Mouse (Mus musculus): ENCODE measurements around the gene Slc4a1ap. TPM values are rescaled to one million over a fixed set of nuclear protein-coding genes. Genes with fewer than 3 reads are reported as not detected.
A peak's percentile ranks its signal among the peaks of the same experiment; 100 is the strongest.
"Not testable (repeated sequence)": the region's sequence is repeated elsewhere in the genome, so short reads cannot be mapped to it uniquely, and the experiment has no call there.

Gene Slc4a1ap
- polyA plus RNA-seq, 1 experiment from 2014 or later, result 37.0 TPM

GRCm38 (mm10) chr5:31527707-31528106 is 912 bp downstream of the Slc4a1ap start, which contains the start of gene Supt7l:
Gene Supt7l, minus strand, starts transcription at chr5:31527807.
- peak within 1 kb of the TSS; percentile 87 for H3K27ac ChIP-seq
- WGBS, result 84% methylated on average over 11 of the region's 11 CpGs
- ATAC-seq (replicated peaks); H3K27me3 ChIP-seq (replicated peaks); H3K9me3 ChIP-seq: not testable (repeated sequence)
- peak within 1 kb of the TSS; percentile 93 for H3K4me2 ChIP-seq
- H3K36me3 ChIP-seq (replicated peaks), result peaks cover 24% of the 10 kb centered on the region; the same call in 1 of the 2 replicates
- peak within 1 kb of the TSS; percentile 73 for H3K9ac ChIP-seq
- peaks cover 29% of the 10 kb centered on the region for H3K4me1 ChIP-seq
- peak within 1 kb of the TSS; percentile 81 for H3K4me3 ChIP-seq

DNA sequence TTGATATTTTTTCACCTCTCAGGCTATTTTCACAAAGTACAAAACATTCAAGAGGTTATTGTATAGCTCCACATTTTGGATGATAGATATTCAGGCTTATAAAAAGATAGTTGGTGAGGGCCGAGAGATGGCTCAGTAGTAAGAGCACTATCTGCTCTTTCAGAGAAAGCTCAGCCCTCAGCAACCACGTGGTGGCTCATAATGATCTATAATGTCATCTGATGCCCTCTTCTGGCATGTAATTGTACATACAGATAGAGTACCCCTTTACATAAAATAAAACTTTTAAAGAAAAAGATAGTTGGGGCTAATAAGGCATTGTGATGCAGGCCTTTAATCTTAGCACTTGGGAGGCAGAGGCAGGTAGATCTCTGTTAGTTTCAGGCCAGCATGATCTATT is 1.8 kb downstream of the Slc4a1ap start:
- peaks cover 29% of the 10 kb centered on the region for H3K4me1 ChIP-seq
- peaks cover 33% of the 10 kb centered on the region; the same call in 1 of the 2 replicates for H3K36me3 ChIP-seq (replicated peaks)
- no peak for ATAC-seq (replicated peaks)
- H3K27ac ChIP-seq, result no peak overlapping the region
- peak overlapping the region; percentile 93; the same call in 1 of the 2 replicates for H3K4me2 ChIP-seq
- H3K9me3 ChIP-seq, result no peaks in the 10 kb centered on the region
- H3K27me3 ChIP-seq (replicated peaks), result no peaks in the 10 kb centered on the region
- H3K9ac ChIP-seq, result no peak overlapping the region
- no peak overlapping the region for H3K4me3 ChIP-seq
- 48% methylated on average over 2 of the region's 2 CpGs for WGBS

DNA sequence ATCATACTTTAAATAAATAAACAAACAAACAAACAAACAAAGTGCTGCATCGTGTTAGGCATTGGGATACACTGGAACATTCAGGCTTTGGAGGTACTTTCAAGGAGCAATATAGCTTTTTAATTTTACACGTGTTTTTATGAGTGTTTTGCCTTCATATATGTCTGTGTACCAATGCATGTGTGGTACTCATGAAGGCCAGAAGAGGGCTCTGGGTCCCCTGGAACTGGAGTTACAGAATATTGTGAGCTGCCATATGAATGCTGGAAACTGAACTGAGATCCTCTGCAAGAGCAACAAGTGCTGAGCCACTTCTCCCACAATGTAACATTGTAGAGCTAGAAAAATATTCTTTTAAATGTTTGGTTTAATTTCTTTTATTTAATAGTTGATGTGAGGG is 8.4 kb downstream of the Slc4a1ap start:
- H3K4me2 ChIP-seq, result no peak overlapping the region
- H3K9ac ChIP-seq, result no peak overlapping the region
- H3K4me3 ChIP-seq, result no peak overlapping the region
- no peak for ATAC-seq (replicated peaks)
- no peaks in the 10 kb centered on the region for H3K9me3 ChIP-seq
- H3K4me1 ChIP-seq, result no peaks in the 10 kb centered on the region
- no peaks in the 10 kb centered on the region for H3K27me3 ChIP-seq (replicated peaks)
- peaks cover 72% of the 10 kb centered on the region for H3K36me3 ChIP-seq (replicated peaks)
- 84% methylated on average over 2 of the region's 2 CpGs for WGBS
- no peak overlapping the region for H3K27ac ChIP-seq

GRCm38 (mm10) chr5:31559401-31559800 is 32.6 kb downstream of the Slc4a1ap start:
- H3K36me3 ChIP-seq (replicated peaks), result peaks cover 19% of the 10 kb centered on the region; the same call in 1 of the 2 replicates
- no peak for ATAC-seq (replicated peaks)
- no peak overlapping the region for H3K4me3 ChIP-seq
- WGBS, result 31% methylated on average over 1 of the region's 1 CpGs
- no peaks in the 10 kb centered on the region for H3K27me3 ChIP-seq (replicated peaks)
- no peak overlapping the region for H3K4me2 ChIP-seq
- H3K27ac ChIP-seq, result no peak overlapping the region
- H3K9me3 ChIP-seq, result no peaks in the 10 kb centered on the region
- H3K4me1 ChIP-seq, result peaks cover 4% of the 10 kb centered on the region; the same call in 1 of the 2 replicates
- H3K9ac ChIP-seq, result no peak overlapping the region

GRCm38 (mm10) chr5:31560352-31560751 is 33.6 kb downstream of the Slc4a1ap start:
- H3K4me2 ChIP-seq, result no peak overlapping the region
- peaks cover 4% of the 10 kb centered on the region; the same call in 1 of the 2 replicates for H3K4me1 ChIP-seq
- ATAC-seq (replicated peaks), result no peak
- H3K27me3 ChIP-seq (replicated peaks), result no peaks in the 10 kb centered on the region
- H3K4me3 ChIP-seq, result no peak overlapping the region
- no peak overlapping the region for H3K9ac ChIP-seq
- WGBS, result 97% methylated on average over 2 of the region's 2 CpGs
- H3K36me3 ChIP-seq (replicated peaks), result peaks cover 16% of the 10 kb centered on the region; the same call in 1 of the 2 replicates
- no peak overlapping the region for H3K27ac ChIP-seq
- H3K9me3 ChIP-seq, result no peaks in the 10 kb centered on the region

DNA sequence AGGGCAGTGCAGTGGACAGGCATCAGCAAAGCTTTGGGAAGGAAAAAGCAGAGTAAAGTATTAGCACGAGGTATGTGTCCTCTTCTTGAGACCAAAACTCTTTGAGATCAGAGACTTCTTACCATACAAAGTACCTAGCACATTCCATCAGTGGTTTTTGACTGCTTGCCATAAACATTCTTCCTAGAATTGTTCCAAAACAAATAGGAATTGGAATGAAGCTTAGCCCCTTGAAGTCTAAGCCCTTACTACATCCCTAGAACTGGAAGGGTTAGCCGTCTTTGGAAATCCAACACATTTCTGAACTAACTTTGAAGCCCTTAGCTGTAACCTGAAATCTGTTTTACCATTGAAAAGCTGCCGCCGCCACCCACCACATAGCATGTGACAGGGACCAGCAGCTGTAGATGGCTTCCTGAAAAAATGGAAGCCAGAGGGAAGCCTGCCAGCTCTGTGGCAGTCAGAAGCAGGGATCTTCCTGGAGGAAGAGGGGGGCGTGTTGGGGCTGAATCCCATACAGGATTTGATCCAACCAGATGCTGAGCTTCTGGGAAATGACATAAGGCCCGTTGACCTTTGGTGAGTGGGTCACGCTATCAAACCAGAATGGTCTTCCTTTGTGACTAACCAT is 35.4 kb downstream of the Slc4a1ap start:
- WGBS, result 87% methylated on average over 7 of the region's 7 CpGs
- ATAC-seq (replicated peaks), result no peak
- H3K4me3 ChIP-seq, result no peak overlapping the region

GRCm38 (mm10) chr5:31563496-31563895 is 36.7 kb downstream of the Slc4a1ap start:
- no peaks in the 10 kb centered on the region for H3K9me3 ChIP-seq
- peaks cover 4% of the 10 kb centered on the region; the same call in 1 of the 2 replicates for H3K4me1 ChIP-seq
- no peak overlapping the region for H3K4me3 ChIP-seq
- no peaks in the 10 kb centered on the region for H3K27me3 ChIP-seq (replicated peaks)
- 0 out of 2 replicates have a peak, but pooled peaks cover 3% of the 10 kb centered on the region for H3K36me3 ChIP-seq (replicated peaks)
- WGBS, result 10% methylated on average over 6 of the region's 6 CpGs
- peak; percentile 60; the same call in 1 of the 2 replicates for ATAC-seq (replicated peaks)
- H3K9ac ChIP-seq, result no peak overlapping the region
- H3K4me2 ChIP-seq, result no peak overlapping the region
- H3K27ac ChIP-seq, result no peak overlapping the region

More for the DNA sequence above, 35.4 kb downstream of the Slc4a1ap start:
- no peak overlapping the region for H3K4me2 ChIP-seq
- H3K4me1 ChIP-seq, result peaks cover 4% of the 10 kb centered on the region; the same call in 1 of the 2 replicates
- no peaks in the 10 kb centered on the region for H3K27me3 ChIP-seq (replicated peaks)
- no peak overlapping the region for H3K9ac ChIP-seq
- H3K36me3 ChIP-seq (replicated peaks), result 0 out of 2 replicates have a peak, but pooled peaks cover 8% of the 10 kb centered on the region
- H3K27ac ChIP-seq, result no peak overlapping the region
- H3K9me3 ChIP-seq, result no peaks in the 10 kb centered on the region

DNA sequence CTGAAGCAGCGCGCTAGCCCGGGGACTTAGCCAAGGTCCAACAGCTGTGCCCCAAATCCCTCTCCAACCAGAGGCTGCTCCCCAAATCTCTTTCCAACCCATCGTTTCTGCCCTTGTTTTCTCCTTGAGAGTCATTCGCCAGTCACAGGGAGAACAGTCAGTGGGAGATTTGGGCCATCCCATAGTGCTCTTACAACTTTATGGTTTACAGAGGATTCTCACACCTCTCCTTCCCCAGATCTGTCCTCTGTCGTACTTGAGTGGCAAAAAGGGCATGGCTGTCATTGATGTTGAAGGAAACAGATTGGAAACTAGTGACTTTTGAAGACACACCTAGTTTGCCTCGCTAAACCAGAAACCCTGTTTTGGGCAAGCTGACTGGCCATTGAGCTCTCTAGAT is 37.1 kb downstream of the Slc4a1ap start:
- 51% methylated on average over 7 of the region's 7 CpGs for WGBS
- H3K9me3 ChIP-seq, result no peaks in the 10 kb centered on the region
- no peak overlapping the region for H3K27ac ChIP-seq
- H3K9ac ChIP-seq, result no peak overlapping the region
- H3K4me3 ChIP-seq, result no peak overlapping the region
- no peak overlapping the region for H3K4me2 ChIP-seq
- no peaks in the 10 kb centered on the region for H3K27me3 ChIP-seq (replicated peaks)
- H3K4me1 ChIP-seq, result peaks cover 4% of the 10 kb centered on the region; the same call in 1 of the 2 replicates
- no peak for ATAC-seq (replicated peaks)
- 0 out of 2 replicates have a peak, but pooled peaks cover 3% of the 10 kb centered on the region for H3K36me3 ChIP-seq (replicated peaks)

- H3K4me1 ChIP-seq, result peaks cover 4% of the 10 kb centered on the region; the same call in 1 of the 2 replicates
- no peak overlapping the region for H3K27ac ChIP-seq
- H3K27me3 ChIP-seq (replicated peaks), result no peaks in the 10 kb centered on the region
- no peaks in the 10 kb centered on the region for H3K9me3 ChIP-seq
- WGBS, result 88% methylated on average over 4 of the region's 4 CpGs
- no peak overlapping the region for H3K4me3 ChIP-seq
- H3K4me2 ChIP-seq, result no peak overlapping the region
- H3K36me3 ChIP-seq (replicated peaks), result 0 out of 2 replicates have a peak, but pooled peaks cover 1% of the 10 kb centered on the region
- no peak overlapping the region for H3K9ac ChIP-seq
- ATAC-seq (replicated peaks), result no peak
Observed at GRCm38 (mm10) chr5:31564976-31565375, 38.2 kb downstream of the Slc4a1ap start.

GRCm38 (mm10) chr5:31566026-31566425 is 39.2 kb downstream of the Slc4a1ap start:
- no peak for ATAC-seq (replicated peaks)
- Histone ChIP-seq H3K9me3 (no peaks in the 10 kb centered on the region), H3K36me3 (replicated peaks) (no peaks in the 10 kb centered on the region), H3K4me1 (peaks cover 9% of the 10 kb centered on the region), H3K4me3 (no peak overlapping the region), H3K27ac (no peak overlapping the region), H3K4me2 (no peak overlapping the region), H3K27me3 (replicated peaks) (no peaks in the 10 kb centered on the region), H3K9ac (no peak overlapping the region)
- WGBS, result 73% methylated on average over 7 of the region's 7 CpGs

DNA sequence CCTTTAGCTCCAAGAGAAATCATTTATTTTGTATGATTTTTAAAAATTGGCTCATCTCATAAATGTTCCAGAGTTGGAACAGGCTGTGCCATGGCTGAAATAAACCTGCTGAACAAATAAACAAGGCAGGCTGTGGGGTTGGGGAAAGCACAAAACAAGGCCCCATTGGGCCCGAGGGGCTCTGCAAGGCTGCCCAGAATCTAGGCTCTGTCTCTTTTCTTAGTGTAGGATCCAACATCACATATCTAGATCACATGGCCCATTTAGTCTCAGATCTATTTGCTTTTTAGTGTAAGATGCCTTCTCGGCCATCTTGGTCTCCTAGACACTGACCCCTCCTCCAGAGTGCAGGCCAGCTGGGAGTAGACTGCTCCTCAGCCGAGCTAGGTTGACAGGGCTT is 39.7 kb downstream of the Slc4a1ap start:
- Histone ChIP-seq H3K4me1 (peaks cover 11% of the 10 kb centered on the region), H3K27me3 (replicated peaks) (no peaks in the 10 kb centered on the region), H3K9me3 (no peaks in the 10 kb centered on the region), H3K36me3 (replicated peaks) (no peaks in the 10 kb centered on the region), H3K4me3 (no peak overlapping the region), H3K4me2 (no peak overlapping the region), H3K27ac (no peak overlapping the region), H3K9ac (no peak overlapping the region)
- 54% methylated on average over 3 of the region's 3 CpGs for WGBS
- ATAC-seq (replicated peaks), result no peak

GRCm38 (mm10) chr5:31567951-31568657 is 41.3 kb downstream of the Slc4a1ap start:
- no peak for ATAC-seq (replicated peaks)
- H3K9me3 ChIP-seq, result no peaks in the 10 kb centered on the region
- WGBS, result 84% methylated on average over 5 of the region's 5 CpGs

More at GRCm38 (mm10) chr5:31567951-31568657, 41.3 kb downstream of the Slc4a1ap start:
- no peak overlapping the region for H3K4me3 ChIP-seq
- H3K9ac ChIP-seq, result no peak overlapping the region
- H3K4me1 ChIP-seq, result peaks cover 11% of the 10 kb centered on the region
- no peak overlapping the region for H3K4me2 ChIP-seq
- H3K27me3 ChIP-seq (replicated peaks), result no peaks in the 10 kb centered on the region
- no peaks in the 10 kb centered on the region for H3K36me3 ChIP-seq (replicated peaks)
- no peak overlapping the region for H3K27ac ChIP-seq
